Mouse (Mus musculus): ENCODE measurements around the gene Brca1. TPM values are rescaled to one million over a fixed set of nuclear protein-coding genes. Genes with fewer than 3 reads are reported as not detected.
"Not testable (repeated sequence)": the region's sequence is repeated elsewhere in the genome, so short reads cannot be mapped to it uniquely, and the experiment has no call there.

Brca1 gene
- polyA plus RNA-seq, 1 experiment from 2014 or later, result 10.5 TPM

DNA sequence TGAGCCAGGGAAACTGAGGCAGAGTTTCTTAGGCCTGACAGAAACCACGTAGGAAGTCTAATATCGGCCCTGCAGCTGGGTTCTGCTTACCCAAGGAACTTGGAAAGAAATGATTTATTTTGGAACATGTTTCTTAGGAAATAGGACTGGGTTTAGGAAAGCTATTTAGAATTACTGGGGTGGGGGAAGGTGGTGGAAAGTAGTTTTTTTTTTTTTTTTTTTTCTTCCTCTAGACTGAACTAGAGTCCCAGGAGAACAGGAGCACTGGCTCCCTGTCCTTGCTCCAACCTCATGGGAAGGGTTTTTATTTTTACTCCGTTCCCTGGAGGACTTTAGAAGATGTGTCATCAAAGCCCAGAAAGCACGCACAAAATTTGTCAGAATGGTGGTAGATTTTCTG lies 82.6 kb downstream of the Brca1 start:
- H3K4me3 ChIP-seq (ENCODE audit: low read depth, low read length), result no peak overlapping the region
- H3K27ac ChIP-seq (ENCODE audit: low read length), result no peak overlapping the region
- 55% methylated on average over 4 of the region's 4 CpGs for whole genome bisulfite sequencing (ENCODE audit: insufficient replicate concordance)
- no peak overlapping the region for H3K9ac ChIP-seq (ENCODE audit: low read depth, low read length)
- peaks cover 38% of the 10 kb centered on the region for H3K4me1 ChIP-seq (ENCODE audit: control insufficient read depth, low read depth, low read length)
- no peaks in the 10 kb centered on the region for H3K9me3 ChIP-seq (replicated peaks; ENCODE audit: control insufficient read depth, low read length)
- H3K36me3 ChIP-seq (ENCODE audit: control insufficient read depth, insufficient read depth), result no peaks in the 10 kb centered on the region
- peaks cover 51% of the 10 kb centered on the region for H3K27me3 ChIP-seq (ENCODE audit: control insufficient read depth, insufficient read depth, low read depth, low read length)
- H3K4me2 ChIP-seq (ENCODE audit: low read depth, low read length), result no peak overlapping the region
- ATAC-seq (ENCODE audit: low read depth), result no peak

DNA sequence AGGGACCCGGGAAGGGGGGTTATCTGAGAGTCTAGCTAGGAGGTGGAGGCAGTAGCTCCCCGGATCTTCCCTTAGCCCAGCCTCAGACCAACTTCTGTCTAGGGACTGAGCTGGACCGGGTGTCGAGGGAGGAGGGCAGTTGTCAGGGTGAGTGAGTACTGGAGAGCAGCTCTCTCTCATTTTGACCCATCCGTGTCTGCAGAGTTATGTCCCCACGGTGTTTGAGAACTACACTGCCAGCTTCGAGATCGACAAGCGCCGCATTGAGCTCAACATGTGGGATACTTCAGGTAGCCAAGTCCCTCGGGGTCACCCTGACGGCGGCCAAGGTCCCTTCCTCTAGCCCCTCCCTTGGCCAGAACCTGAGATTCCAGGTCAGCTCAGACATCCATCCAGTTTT lies 83.0 kb downstream of the Brca1 start:
- Histone ChIP-seq H3K4me1 (ENCODE audit: control insufficient read depth, low read depth, low read length) (peaks cover 42% of the 10 kb centered on the region), H3K9ac (ENCODE audit: low read depth, low read length) (no peak overlapping the region), H3K4me3 (ENCODE audit: low read depth, low read length) (peak overlapping the region; percentile 71), H3K36me3 (ENCODE audit: control insufficient read depth, insufficient read depth) (no peaks in the 10 kb centered on the region), H3K9me3 (replicated peaks; ENCODE audit: control insufficient read depth, low read length) (no peaks in the 10 kb centered on the region), H3K27me3 (ENCODE audit: control insufficient read depth, insufficient read depth, low read depth, low read length) (peaks cover 54% of the 10 kb centered on the region), H3K27ac (ENCODE audit: low read length) (no peak overlapping the region), H3K4me2 (ENCODE audit: low read depth, low read length) (peak overlapping the region; percentile 86)
- WGBS (ENCODE audit: insufficient replicate concordance), result 12% methylated on average over 13 of the region's 13 CpGs
- ATAC-seq (ENCODE audit: low read depth), result no peak

DNA sequence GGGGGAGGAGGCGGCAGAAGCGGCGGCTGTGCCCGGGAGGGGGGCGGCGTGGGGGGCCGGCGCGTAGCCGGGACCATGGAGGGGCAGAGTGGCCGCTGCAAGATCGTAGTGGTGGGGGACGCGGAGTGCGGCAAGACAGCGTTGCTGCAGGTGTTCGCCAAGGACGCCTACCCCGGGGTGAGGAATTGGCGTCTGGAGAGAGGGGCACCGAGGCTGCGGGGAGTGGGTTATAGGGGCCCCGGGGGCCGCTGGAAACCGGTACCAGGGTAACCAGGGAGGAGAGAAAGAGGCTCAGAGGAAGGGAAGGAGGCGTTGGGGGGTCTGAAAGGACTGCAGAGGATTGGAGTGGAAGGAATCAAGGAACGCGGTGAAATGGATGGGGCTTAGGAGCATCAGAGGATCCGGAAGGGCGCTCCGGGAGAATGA lies 83.5 kb downstream of the Brca1 start:
- no peaks in the 10 kb centered on the region for H3K9me3 ChIP-seq (replicated peaks; ENCODE audit: control insufficient read depth, low read length)
- ATAC-seq (ENCODE audit: low read depth), result 0 out of 2 replicates have a peak, but pooled peaks have one; percentile 1
- H3K36me3 ChIP-seq (ENCODE audit: control insufficient read depth, insufficient read depth), result no peaks in the 10 kb centered on the region
- peak overlapping the region; percentile 71 for H3K4me3 ChIP-seq (ENCODE audit: low read depth, low read length)
- WGBS (ENCODE audit: insufficient replicate concordance), result 2% methylated on average over 30 of the region's 31 CpGs
- no peak overlapping the region for H3K27ac ChIP-seq (ENCODE audit: low read length)
- peak overlapping the region; percentile 86 for H3K4me2 ChIP-seq (ENCODE audit: low read depth, low read length)
- peaks cover 47% of the 10 kb centered on the region for H3K4me1 ChIP-seq (ENCODE audit: control insufficient read depth, low read depth, low read length)
- H3K27me3 ChIP-seq (ENCODE audit: control insufficient read depth, insufficient read depth, low read depth, low read length), result peaks cover 54% of the 10 kb centered on the region
- peak overlapping the region; percentile 56 for H3K9ac ChIP-seq (ENCODE audit: low read depth, low read length)

DNA sequence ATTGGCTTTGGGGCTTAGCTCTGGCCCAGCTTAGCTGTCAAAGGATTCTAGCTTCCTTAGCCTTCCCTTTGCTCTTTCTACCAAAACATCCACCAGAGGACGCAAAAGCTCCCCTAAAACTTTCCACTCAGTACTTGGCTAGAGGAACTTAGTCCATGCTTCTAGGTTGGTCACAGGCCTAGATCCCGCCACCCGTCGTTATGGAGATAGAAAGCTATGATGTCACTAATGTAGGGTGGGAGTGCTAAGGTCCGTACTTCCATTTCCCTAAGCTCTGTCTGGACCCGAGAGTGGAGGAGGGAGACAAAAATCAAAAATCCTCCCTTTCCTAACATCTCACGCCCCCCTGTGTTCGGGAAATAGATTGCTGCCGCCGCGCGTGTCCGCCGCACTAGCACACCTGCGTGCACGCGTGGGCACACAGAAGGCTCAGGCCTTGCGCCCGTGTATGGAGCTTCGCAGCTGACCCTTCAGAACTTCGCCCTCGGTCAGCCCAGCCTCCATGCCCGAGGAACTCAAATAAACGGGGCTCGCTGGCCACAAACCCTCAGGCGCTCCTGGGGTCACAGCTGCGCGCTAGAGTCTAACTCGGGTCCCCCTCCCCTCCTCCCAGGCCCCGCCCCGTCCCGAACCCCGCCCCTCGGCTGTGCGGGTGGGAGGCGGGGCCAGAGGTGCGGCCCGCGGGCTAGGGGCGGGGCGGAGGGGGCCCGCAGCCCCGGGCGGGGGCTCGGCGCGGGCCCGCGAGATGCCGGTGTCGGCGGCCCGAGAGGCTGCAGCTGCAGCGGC lies 84.1 kb downstream of the Brca1 start:
- H3K27ac ChIP-seq (ENCODE audit: low read length), result peak overlapping the region; percentile 35; the same call in 1 of the 2 replicates
- peak overlapping the region; percentile 86 for H3K4me2 ChIP-seq (ENCODE audit: low read depth, low read length)
- peak; percentile 70 for ATAC-seq (ENCODE audit: low read depth)
- WGBS (ENCODE audit: insufficient replicate concordance), result under 1% methylated on average over 49 of the region's 54 CpGs
- H3K9me3 ChIP-seq (replicated peaks; ENCODE audit: control insufficient read depth, low read length), result no peaks in the 10 kb centered on the region
- peaks cover 53% of the 10 kb centered on the region for H3K4me1 ChIP-seq (ENCODE audit: control insufficient read depth, low read depth, low read length)
- peak overlapping the region; percentile 56 for H3K9ac ChIP-seq (ENCODE audit: low read depth, low read length)
- peaks cover 54% of the 10 kb centered on the region for H3K27me3 ChIP-seq (ENCODE audit: control insufficient read depth, insufficient read depth, low read depth, low read length)
- H3K36me3 ChIP-seq (ENCODE audit: control insufficient read depth, insufficient read depth), result no peaks in the 10 kb centered on the region
- H3K4me3 ChIP-seq (ENCODE audit: low read depth, low read length), result peak overlapping the region; percentile 71

DNA sequence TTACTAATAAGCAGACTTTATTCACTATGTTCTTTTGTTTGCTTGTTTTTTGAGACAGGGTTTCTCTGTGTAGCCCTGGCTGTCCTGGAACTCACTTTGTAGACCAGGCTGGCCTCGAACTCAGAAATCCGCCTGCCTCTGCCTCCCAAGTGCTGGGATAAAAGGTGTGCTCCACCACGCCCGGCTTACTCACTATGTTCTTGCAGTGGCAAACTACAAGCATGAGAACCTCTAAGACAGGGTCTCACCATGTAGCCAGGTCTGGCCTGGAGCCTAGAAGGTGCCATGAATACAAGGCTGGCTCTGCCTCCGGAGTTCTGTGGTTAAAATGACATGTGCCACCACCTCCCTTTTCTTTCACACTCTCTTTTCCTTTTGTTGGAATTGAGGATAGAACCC lies 85.2 kb downstream of the Brca1 start:
- not testable (repeated sequence) for H3K9me3 ChIP-seq (replicated peaks; ENCODE audit: control insufficient read depth, low read length); ATAC-seq (ENCODE audit: low read depth); H3K27ac ChIP-seq (ENCODE audit: low read length); H3K9ac ChIP-seq (ENCODE audit: low read depth, low read length); H3K36me3 ChIP-seq (ENCODE audit: control insufficient read depth, insufficient read depth)
- Histone ChIP-seq H3K27me3 (ENCODE audit: control insufficient read depth, insufficient read depth, low read depth, low read length) (peaks cover 54% of the 10 kb centered on the region), H3K4me1 (ENCODE audit: control insufficient read depth, low read depth, low read length) (peaks cover 56% of the 10 kb centered on the region), H3K4me2 (ENCODE audit: low read depth, low read length) (peak overlapping the region; percentile 84), H3K4me3 (ENCODE audit: low read depth, low read length) (peak overlapping the region; percentile 70)
- WGBS (ENCODE audit: insufficient replicate concordance), result 47% methylated on average over 5 of the region's 5 CpGs

DNA sequence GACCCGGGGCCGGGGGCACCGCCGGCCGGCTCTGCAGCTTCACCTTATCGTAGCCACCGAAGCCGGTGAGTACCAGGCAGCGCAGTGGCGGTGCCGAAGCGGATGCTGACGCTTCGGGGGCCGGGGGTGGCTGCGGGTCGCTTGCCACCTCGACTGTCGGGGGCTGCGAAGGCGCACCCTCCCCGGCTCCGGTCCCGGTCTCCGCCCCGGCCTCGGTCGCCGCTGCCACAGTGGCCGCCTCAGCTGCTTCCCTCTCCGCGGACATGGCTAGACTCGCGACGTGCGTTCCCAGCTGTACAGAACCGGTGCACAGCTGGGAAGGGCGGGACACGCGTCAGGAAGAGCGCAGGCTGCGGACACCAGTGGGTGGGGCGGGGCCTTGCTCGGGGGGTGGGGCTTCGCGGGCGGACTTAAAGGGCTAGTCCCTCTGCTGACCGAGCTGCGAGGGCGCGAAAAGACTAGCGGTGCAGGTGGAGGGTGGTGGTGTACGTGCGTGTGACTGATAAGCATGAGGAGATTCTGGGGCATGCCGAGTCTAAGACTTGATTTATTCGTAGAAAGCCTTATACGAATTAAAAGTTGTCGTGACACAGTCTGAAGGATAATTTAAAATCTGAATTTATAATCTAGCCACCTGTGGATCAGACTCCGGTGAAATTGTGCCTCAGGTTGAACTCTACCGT lies 85.7 kb downstream of the Brca1 start, which contains the start of gene Vat1:
Gene Vat1 (minus strand): TSS at position 362 of the 683 bp plus-strand sequence.
- peak; percentile 67 for ATAC-seq (ENCODE audit: low read depth)

DNA sequence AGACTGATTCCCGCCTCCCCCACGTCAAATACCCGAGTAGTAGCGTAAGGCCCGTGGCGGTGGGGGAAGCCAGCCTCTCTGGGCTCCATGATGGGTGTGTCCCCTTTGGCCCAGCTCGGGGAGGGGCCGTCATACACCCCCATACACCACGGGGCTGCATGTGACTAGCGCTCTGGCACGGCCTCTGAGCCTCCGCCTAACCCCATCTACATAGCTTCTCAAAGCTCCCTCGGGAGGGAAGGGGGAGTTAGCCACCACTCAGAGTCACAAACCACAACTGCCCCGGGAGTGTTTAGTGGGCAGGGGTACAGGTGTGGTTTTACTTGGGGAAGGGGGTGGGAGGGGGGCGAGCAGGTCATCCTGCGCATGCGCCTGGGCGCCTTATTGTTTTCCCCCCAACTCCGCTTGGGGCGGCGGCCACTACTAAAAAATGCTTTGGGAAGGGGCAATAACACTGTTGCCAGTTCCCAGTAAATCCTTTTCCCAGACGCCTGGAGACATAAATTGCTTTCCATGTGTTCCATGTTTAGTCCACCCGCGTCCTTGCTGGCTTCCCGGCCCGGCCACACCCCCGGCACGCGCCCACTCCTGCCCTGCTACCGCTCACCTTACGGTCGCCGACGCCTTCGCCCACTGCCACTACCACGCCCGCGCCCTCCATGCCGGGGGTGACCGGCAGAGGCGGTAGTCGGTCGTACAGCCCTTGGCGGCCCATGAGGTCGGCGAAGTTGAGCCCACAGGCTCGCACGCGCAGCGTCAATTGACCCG lies 86.5 kb downstream of the Brca1 start:
- WGBS (ENCODE audit: insufficient replicate concordance), result under 1% methylated on average over 51 of the region's 51 CpGs
- ATAC-seq (ENCODE audit: low read depth), result peak; percentile 14

More for the DNA sequence above, 85.7 kb downstream of the Brca1 start, which contains the start of gene Vat1:
- Histone ChIP-seq H3K27ac (ENCODE audit: low read length) (peak within 1 kb of the TSS; percentile 33), H3K27me3 (ENCODE audit: control insufficient read depth, insufficient read depth, low read depth, low read length) (peaks cover 50% of the 10 kb centered on the region), H3K4me1 (ENCODE audit: control insufficient read depth, low read depth, low read length) (peaks cover 56% of the 10 kb centered on the region), H3K36me3 (ENCODE audit: control insufficient read depth, insufficient read depth) (no peaks in the 10 kb centered on the region), H3K4me2 (ENCODE audit: low read depth, low read length) (peak within 1 kb of the TSS; percentile 84), H3K9ac (ENCODE audit: low read depth, low read length) (peak within 1 kb of the TSS; percentile 61), H3K9me3 (replicated peaks; ENCODE audit: control insufficient read depth, low read length) (no peaks in the 10 kb centered on the region), H3K4me3 (ENCODE audit: low read depth, low read length) (peak within 1 kb of the TSS; percentile 70)
- WGBS (ENCODE audit: insufficient replicate concordance), result under 1% methylated on average over 60 of the region's 60 CpGs

DNA sequence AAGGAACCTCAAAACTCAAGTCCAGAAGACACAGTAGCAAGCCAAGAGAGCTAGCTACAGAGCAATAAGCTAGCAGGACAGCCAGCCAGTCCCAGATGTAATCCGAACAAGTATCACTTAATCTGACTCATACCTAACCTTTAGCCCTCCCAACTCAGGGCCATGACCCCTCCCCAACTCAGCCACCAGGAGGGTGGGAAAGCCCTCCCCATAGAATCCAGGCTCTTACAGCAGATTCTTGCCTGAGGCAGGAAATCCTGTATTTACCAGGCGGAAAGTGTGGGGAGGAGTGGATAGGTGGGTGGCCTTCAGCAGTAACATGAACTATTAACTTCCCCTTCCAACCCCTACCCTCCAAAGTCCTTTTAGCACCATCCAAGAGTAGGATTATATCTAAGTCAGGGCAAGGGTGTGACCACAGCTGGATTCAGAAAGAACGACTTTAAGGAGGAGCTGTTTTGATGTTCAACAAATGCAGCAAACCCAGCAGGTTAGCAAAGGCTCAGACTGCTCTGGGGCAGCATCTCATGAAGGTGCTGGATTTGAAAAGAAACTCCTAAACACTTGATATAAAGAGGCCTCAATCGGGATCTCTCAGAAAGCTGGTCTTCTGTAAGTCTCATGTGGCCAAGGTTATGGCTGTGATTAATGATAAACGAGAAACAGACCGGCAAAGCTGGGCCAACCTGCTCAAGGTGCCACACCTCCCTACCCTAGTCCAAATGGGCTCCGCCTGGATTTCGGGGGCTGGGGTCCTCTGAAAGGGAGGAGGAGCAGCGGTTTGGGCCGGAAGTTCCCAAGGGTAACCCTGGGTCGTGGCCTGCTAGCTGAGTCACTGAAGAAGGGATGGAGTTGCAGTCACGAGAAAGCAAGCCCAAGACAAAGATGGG lies 87.3 kb downstream of the Brca1 start, which contains the start of gene Rnd2:
Gene Rnd2 (plus strand): TSS at position 789 of the 890 bp plus-strand sequence.
- no peak for ATAC-seq (ENCODE audit: low read depth)
- no peaks in the 10 kb centered on the region for H3K36me3 ChIP-seq (ENCODE audit: control insufficient read depth, insufficient read depth)

More for the DNA sequence above, 86.5 kb downstream of the Brca1 start:
- Histone ChIP-seq H3K9me3 (replicated peaks; ENCODE audit: control insufficient read depth, low read length) (no peaks in the 10 kb centered on the region), H3K27ac (ENCODE audit: low read length) (peak overlapping the region; percentile 33), H3K36me3 (ENCODE audit: control insufficient read depth, insufficient read depth) (no peaks in the 10 kb centered on the region), H3K27me3 (ENCODE audit: control insufficient read depth, insufficient read depth, low read depth, low read length) (peaks cover 50% of the 10 kb centered on the region), H3K9ac (ENCODE audit: low read depth, low read length) (peak overlapping the region; percentile 61), H3K4me3 (ENCODE audit: low read depth, low read length) (peak overlapping the region; percentile 70), H3K4me2 (ENCODE audit: low read depth, low read length) (peak overlapping the region; percentile 84), H3K4me1 (ENCODE audit: control insufficient read depth, low read depth, low read length) (peaks cover 56% of the 10 kb centered on the region)

More for the DNA sequence above, 87.3 kb downstream of the Brca1 start, which contains the start of gene Rnd2:
- peak within 1 kb of the TSS; percentile 84 for H3K4me2 ChIP-seq (ENCODE audit: low read depth, low read length)
- H3K9me3 ChIP-seq (replicated peaks; ENCODE audit: control insufficient read depth, low read length), result no peaks in the 10 kb centered on the region
- H3K4me3 ChIP-seq (ENCODE audit: low read depth, low read length), result peak within 1 kb of the TSS; percentile 70
- H3K9ac ChIP-seq (ENCODE audit: low read depth, low read length), result peak within 1 kb of the TSS; percentile 61
- 8% methylated on average over 12 of the region's 12 CpGs for WGBS (ENCODE audit: insufficient replicate concordance)
- H3K4me1 ChIP-seq (ENCODE audit: control insufficient read depth, low read depth, low read length), result peaks cover 56% of the 10 kb centered on the region
- H3K27me3 ChIP-seq (ENCODE audit: control insufficient read depth, insufficient read depth, low read depth, low read length), result peaks cover 50% of the 10 kb centered on the region
- peak within 1 kb of the TSS; percentile 33 for H3K27ac ChIP-seq (ENCODE audit: low read length)

Data from liver, embryonic 16.5 days (tissue).